Mouse (Mus musculus) layer of hippocampus, postnatal 25 days (tissue): ENCODE measurements around the gene Vtcn1. TPM values are rescaled to one million over a fixed set of nuclear protein-coding genes. Genes with fewer than 3 reads are reported as not detected.
A peak's percentile ranks its signal among the peaks of the same experiment; 100 is the strongest.

Experiments
- DNase-seq, 2 experiments: peaks; one replicate each; pipeline ENCODE4 v3.0.0; 2022; ENCODE audit warnings: mixed read lengths in 2 of 2, low spot score in 1 of 2; ENCODE audit errors: extremely low spot score in 1 of 2
- total RNA-seq, 2 experiments: library from RNA; stranded (reverse); gene quantifications; 2 replicates each; pipeline ENCODE4 v1.2.3; 2021

The Vtcn1 gene
- total RNA-seq, 2 experiments from 2014 or later, result not detected

GRCm38 (mm10) chr3:100911498-100912213 is 86.4 kb downstream of the Vtcn1 start:
- no peak for DNase-seq

GRCm38 (mm10) chr3:100916844-100917243 is 91.6 kb downstream of the Vtcn1 start:
- DNase-seq, result no peak

GRCm38 (mm10) chr3:100920611-100921140 is 95.4 kb downstream of the Vtcn1 start:
- DNase-seq, result no peak

DNA sequence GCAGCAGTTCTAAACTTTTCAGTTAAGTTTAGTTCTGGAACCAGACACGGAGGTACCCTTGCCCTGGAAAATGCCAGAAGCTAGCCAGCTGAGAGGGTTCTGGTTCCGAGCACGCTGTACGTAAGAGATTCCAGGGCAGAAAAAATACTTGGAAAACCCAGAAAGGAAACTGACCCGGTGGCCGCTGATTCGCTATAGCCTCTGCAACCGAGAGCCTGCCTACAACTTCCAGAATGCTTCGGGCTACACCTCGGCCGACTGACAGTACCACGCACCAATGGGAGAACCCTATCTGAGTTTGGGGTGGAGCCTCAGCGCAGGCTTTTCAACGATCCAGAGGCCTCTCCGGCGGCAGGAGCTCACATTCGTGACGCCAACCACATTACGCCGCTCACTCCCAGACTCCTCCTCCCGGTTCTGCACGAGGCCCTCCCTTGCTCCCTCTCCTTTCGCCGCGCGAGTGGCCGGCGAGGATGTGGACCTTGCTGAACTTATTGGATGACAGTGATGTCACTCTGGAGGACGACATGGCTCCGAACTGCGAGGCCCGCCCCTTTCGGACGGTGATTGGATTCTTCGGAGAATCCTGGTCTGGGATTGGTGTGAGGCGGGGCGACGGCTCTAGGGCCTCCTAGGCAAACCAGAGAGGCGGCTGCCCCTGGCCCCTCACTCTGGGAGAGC is 96.7 kb downstream of the Vtcn1 start, which contains the start of gene Trim45:
Gene Trim45 (plus strand): TSS at position 378 of the 681 bp plus-strand sequence.
- peak; percentile 94 to 97 for DNase-seq

DNA sequence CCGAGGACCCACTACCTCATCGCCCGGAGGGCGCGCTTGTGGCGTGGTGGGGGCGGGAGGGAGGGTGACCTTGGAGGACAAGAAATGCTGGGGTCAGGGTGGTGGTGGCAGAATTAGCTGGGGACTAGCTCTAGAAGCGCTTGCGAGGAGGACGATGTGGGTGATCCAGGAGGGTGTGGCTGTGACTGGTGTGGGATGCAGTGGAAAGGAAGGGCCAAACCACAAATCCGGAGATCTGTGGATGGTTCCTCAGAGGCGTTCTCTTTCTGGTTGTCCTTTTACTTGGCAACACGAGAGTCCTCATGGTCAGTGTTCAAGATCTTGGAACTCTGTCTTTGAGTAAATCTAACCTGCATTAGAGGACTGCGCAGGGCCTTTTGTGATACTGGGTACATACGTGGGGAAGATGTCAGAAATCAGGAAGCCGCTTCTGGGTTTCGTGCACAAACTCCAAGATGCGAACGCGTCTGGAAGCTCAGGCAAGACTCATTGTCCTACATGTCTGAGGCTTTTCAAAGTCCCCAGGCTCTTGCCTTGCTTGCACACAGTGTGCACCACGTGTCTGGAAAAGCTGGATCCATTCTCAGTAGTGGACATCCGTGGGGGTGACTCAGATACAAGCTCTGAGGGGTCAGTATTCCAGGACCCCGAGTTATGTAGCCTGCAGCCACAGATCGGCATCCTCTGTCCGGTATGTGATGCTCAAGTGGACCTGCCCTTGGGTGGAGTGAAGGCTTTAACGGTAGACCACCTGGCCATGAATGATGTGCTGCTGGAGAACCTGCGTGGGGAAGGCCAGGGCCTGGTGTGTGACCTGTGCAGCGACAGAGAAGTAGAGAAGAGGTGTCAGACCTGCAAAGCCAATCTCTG is 97.5 kb downstream of the Vtcn1 start:
- DNase-seq, result no peak

DNA sequence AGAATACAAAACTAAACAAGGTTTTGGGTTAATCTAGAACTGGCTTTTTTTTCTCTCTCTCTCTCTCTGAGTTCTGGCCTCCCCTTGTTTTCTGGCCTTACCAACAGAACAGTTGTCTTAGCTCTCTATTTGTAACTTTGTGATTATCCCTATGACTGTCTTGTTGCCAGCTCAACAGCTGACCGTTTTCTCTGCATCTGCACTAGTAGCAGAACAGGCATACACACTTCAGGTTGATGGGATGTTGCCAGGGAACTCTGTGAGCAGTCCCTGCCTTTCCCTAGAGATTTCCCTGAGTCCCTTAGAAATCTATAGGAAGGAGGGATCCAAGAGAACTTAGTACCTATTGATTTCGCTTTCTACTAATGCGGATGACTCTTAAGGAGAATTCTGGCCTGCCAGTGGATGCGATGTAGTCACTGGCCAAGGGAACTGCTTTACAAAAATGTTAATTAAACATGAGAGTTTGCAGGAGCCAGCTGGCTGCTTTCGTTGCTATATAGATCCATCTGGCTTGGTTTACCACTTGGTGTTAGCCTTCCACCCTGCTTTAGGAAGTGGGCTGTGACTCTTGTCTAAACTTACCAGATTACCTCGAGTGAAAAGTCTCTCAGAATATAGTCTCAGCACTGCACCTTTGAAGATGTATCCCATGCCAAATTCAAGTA is 98.9 kb downstream of the Vtcn1 start:
- DNase-seq, result no peak

GRCm38 (mm10) chr3:100925176-100925575 is 99.9 kb downstream of the Vtcn1 start:
- DNase-seq, result no peak

DNA sequence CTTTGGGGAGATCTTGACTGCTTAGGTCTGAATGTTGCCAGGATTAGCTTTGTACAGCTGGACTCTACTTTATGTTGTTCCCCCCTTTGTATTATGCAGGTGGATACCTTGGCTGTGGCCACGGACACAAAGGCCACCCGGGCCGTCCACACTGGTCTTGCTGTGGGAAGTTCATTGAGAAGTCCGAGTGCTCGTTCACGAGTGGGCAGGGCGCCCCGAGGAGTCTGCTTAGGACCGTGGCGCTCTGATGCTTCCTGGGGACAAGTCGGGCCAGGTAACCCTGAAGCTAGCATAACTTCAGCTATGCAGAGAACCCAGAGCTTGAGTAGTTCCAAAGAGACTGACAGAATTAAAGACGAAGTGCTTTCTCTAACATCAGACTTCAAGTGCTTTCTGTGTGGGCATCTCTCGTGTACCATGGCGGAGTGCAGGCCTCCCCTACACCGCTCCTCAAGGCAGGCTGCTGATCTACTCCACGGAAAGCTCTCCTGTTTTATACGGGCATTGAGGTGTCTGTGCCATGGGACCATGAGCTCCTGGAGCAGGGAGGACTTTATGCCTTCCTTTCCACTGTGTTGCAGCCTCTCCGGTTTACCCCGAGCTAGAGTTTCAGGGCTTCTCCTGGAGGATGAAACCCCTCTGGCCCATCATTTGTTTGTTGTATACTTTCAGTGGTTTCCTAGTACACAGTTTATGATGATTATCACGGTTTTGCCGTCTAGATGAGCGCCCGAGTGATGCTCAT is 106.2 kb downstream of the Vtcn1 start:
- DNase-seq, result no peak

DNA sequence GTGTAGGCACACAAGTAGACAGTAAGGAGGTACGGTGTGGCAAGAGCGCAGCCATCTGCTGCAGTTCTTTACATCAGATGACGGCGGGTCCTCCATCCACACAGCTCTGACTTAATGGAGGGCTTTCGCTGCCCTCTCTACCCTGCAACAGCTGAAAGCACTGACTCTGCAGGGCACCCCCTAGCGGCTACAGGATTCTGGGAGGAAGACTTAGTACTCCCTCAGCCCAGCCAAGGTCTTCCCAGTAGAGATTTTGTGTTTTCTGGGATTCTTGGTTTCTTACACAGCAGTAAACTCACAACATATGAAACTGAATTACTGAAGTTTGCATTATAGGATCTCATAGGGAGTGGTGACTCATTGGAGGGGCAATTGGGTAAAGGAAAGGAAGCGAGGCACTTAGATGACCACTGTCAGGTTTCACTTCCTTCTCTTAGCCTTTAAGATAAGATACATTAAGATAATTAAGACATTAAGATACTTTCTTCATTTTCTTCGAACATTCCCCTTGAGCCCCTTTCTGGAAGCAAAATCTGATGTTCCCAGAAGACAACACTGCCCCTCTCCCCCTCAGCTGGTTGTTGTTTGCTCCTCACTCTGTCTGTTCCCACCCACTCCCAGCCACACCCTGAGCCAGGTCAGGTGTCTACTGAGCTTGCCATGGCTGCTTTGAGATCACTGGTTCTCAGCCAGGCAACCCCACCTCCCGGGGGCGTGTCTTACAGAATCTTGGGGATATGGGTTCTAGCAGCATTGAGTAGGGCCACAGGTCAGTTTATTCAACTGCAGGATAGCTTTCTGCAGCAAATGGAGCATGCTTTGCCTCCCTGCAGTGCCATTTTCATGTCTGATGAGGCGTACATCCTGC is 107.1 kb downstream of the Vtcn1 start:
- DNase-seq, result peak in 1 of 2 experiments; percentile 30

- DNase-seq, result no peak
Measured at GRCm38 (mm10) chr3:100935521-100935920, 110.3 kb downstream of the Vtcn1 start.

DNA sequence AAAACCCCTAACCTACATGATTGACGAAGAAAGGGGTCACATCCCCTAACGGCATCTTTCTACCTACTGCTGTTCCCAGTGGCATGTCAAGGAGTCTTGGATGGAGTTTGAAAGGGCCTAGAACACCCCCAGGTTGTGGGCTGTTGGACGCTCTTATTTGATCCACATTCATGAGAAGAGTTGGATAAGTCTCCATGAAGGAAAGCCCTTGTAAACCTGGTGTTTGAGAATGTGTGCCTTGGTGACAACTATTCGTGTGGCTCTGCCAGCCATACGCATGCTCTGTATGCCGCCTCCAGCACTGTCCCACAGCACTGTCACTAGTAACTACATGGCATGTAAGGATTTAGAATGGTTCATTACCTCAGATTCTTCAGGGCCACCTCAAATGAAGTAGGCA is 110.9 kb downstream of the Vtcn1 start:
- DNase-seq, result no peak

GRCm38 (mm10) chr3:100938211-100938610 is 113.0 kb downstream of the Vtcn1 start:
- no peak for DNase-seq

GRCm38 (mm10) chr3:100940496-100941037 is 115.3 kb downstream of the Vtcn1 start:
- DNase-seq, result no peak

Other genes starting within 250 kb of the Vtcn1 start
- gene Man1a2, start 140.0 kb upstream of the Vtcn1 start, total RNA-seq, result 100 to 1,000 TPM; 122 to 141 TPM
- gene Trim45, start 96.7 kb downstream of the Vtcn1 start, total RNA-seq, result 1 to 10 TPM; 7.9 to 9.1 TPM
- gene Ttf2, start 144.2 kb downstream of the Vtcn1 start, total RNA-seq, result 1 to 10 TPM; 1.4 to 2.3 TPM
- under 1 TPM; 0.28 to 0.37 TPM for gene Cd101, start 204.1 kb downstream of the Vtcn1 start, total RNA-seq